Mouse (Mus musculus): ENCODE measurements around the gene Ntrk3. TPM values are rescaled to one million over a fixed set of nuclear protein-coding genes. Genes with fewer than 3 reads are reported as not detected.

The Ntrk3 gene
- polyA plus RNA-seq, 1 experiment from 2014 or later, result not detected

- H3K27ac ChIP-seq, result no peak overlapping the region
- H3K36me3 ChIP-seq (ENCODE audit: inconsistent target), result no peaks in the 10 kb centered on the region
- WGBS (ENCODE audit: missing documents), result 82% methylated on average over 5 of the region's 5 CpGs
- H3K79me2 ChIP-seq (ENCODE audit: inconsistent target), result no peaks in the 10 kb centered on the region
- no peak overlapping the region for H3K4me3 ChIP-seq (ENCODE audit: inconsistent target)
These were observed 218.9 kb downstream of the Ntrk3 start for GRCm38 (mm10) chr7:78518760-78519363.

- no peak overlapping the region for H3K4me3 ChIP-seq (ENCODE audit: inconsistent target)
- no peak overlapping the region for H3K27ac ChIP-seq
- WGBS (ENCODE audit: missing documents), result 64% methylated on average over 7 of the region's 7 CpGs
- no peaks in the 10 kb centered on the region for H3K36me3 ChIP-seq (ENCODE audit: inconsistent target)
- no peaks in the 10 kb centered on the region for H3K79me2 ChIP-seq (ENCODE audit: inconsistent target)
These were observed 222.7 kb downstream of the Ntrk3 start for GRCm38 (mm10) chr7:78515042-78515609.

GRCm38 (mm10) chr7:78507032-78507611 lies 230.7 kb downstream of the Ntrk3 start:
- no peak overlapping the region for H3K4me3 ChIP-seq (ENCODE audit: inconsistent target)
- H3K27ac ChIP-seq, result no peak overlapping the region
- 69% methylated on average over 2 of the region's 2 CpGs for WGBS (ENCODE audit: missing documents)
- no peaks in the 10 kb centered on the region for H3K79me2 ChIP-seq (ENCODE audit: inconsistent target)
- no peaks in the 10 kb centered on the region for H3K36me3 ChIP-seq (ENCODE audit: inconsistent target)

GRCm38 (mm10) chr7:78500863-78501262 lies 236.9 kb downstream of the Ntrk3 start:
- no peaks in the 10 kb centered on the region for H3K36me3 ChIP-seq (ENCODE audit: inconsistent target)
- no peak overlapping the region for H3K4me3 ChIP-seq (ENCODE audit: inconsistent target)
- no peaks in the 10 kb centered on the region for H3K79me2 ChIP-seq (ENCODE audit: inconsistent target)
- WGBS (ENCODE audit: missing documents), result 78% methylated on average over 5 of the region's 5 CpGs
- no peak overlapping the region for H3K27ac ChIP-seq

- Histone ChIP-seq H3K4me3 (ENCODE audit: inconsistent target) (no peak overlapping the region), H3K79me2 (ENCODE audit: inconsistent target) (no peaks in the 10 kb centered on the region), H3K27ac (no peak overlapping the region), H3K36me3 (ENCODE audit: inconsistent target) (no peaks in the 10 kb centered on the region)
- WGBS (ENCODE audit: missing documents), result 90% methylated on average over 1 of the region's 1 CpGs
These were observed 237.8 kb downstream of the Ntrk3 start for GRCm38 (mm10) chr7:78499970-78500369.

- no peaks in the 10 kb centered on the region for H3K79me2 ChIP-seq (ENCODE audit: inconsistent target)
- 80% methylated on average over 4 of the region's 4 CpGs for WGBS (ENCODE audit: missing documents)
- H3K4me3 ChIP-seq (ENCODE audit: inconsistent target), result no peak overlapping the region
These were observed 239.5 kb downstream of the Ntrk3 start for GRCm38 (mm10) chr7:78498356-78498755.

GRCm38 (mm10) chr7:78497819-78498218 lies 240.0 kb downstream of the Ntrk3 start:
- WGBS (ENCODE audit: missing documents), result 56% methylated on average over 7 of the region's 7 CpGs
- Histone ChIP-seq H3K79me2 (ENCODE audit: inconsistent target) (no peaks in the 10 kb centered on the region), H3K27ac (no peak overlapping the region), H3K4me3 (ENCODE audit: inconsistent target) (no peak overlapping the region), H3K36me3 (ENCODE audit: inconsistent target) (no peaks in the 10 kb centered on the region)

More at GRCm38 (mm10) chr7:78498356-78498755, 239.5 kb downstream of the Ntrk3 start:
- Histone ChIP-seq H3K36me3 (ENCODE audit: inconsistent target) (no peaks in the 10 kb centered on the region), H3K27ac (no peak overlapping the region)

GRCm38 (mm10) chr7:78493591-78493990 lies 244.2 kb downstream of the Ntrk3 start:
- WGBS (ENCODE audit: missing documents), result 91% methylated on average over 7 of the region's 7 CpGs

GRCm38 (mm10) chr7:78491176-78491575 lies 246.6 kb downstream of the Ntrk3 start:
- WGBS (ENCODE audit: missing documents), result 68% methylated on average over 7 of the region's 7 CpGs
- no peaks in the 10 kb centered on the region for H3K36me3 ChIP-seq (ENCODE audit: inconsistent target)

More at GRCm38 (mm10) chr7:78493591-78493990, 244.2 kb downstream of the Ntrk3 start:
- H3K36me3 ChIP-seq (ENCODE audit: inconsistent target), result no peaks in the 10 kb centered on the region
- H3K4me3 ChIP-seq (ENCODE audit: inconsistent target), result no peak overlapping the region
- H3K79me2 ChIP-seq (ENCODE audit: inconsistent target), result no peaks in the 10 kb centered on the region
- H3K27ac ChIP-seq, result no peak overlapping the region

GRCm38 (mm10) chr7:78484290-78484689 lies 253.5 kb downstream of the Ntrk3 start:
- 84% methylated on average over 2 of the region's 2 CpGs for WGBS (ENCODE audit: missing documents)
- Histone ChIP-seq H3K79me2 (ENCODE audit: inconsistent target) (no peaks in the 10 kb centered on the region), H3K36me3 (ENCODE audit: inconsistent target) (no peaks in the 10 kb centered on the region), H3K4me3 (ENCODE audit: inconsistent target) (no peak overlapping the region), H3K27ac (no peak overlapping the region)

More at GRCm38 (mm10) chr7:78491176-78491575, 246.6 kb downstream of the Ntrk3 start:
- no peak overlapping the region for H3K4me3 ChIP-seq (ENCODE audit: inconsistent target)
- no peaks in the 10 kb centered on the region for H3K79me2 ChIP-seq (ENCODE audit: inconsistent target)
- no peak overlapping the region for H3K27ac ChIP-seq

GRCm38 (mm10) chr7:78483729-78484128 lies 254.1 kb downstream of the Ntrk3 start:
- WGBS (ENCODE audit: missing documents), result 92% methylated on average over 3 of the region's 3 CpGs
- Histone ChIP-seq H3K79me2 (ENCODE audit: inconsistent target) (no peaks in the 10 kb centered on the region), H3K27ac (no peak overlapping the region)

GRCm38 (mm10) chr7:78483061-78483460 lies 254.8 kb downstream of the Ntrk3 start:
- 96% methylated on average over 2 of the region's 2 CpGs for WGBS (ENCODE audit: missing documents)
- Histone ChIP-seq H3K4me3 (ENCODE audit: inconsistent target) (no peak overlapping the region), H3K27ac (no peak overlapping the region), H3K79me2 (ENCODE audit: inconsistent target) (no peaks in the 10 kb centered on the region), H3K36me3 (ENCODE audit: inconsistent target) (no peaks in the 10 kb centered on the region)

More at GRCm38 (mm10) chr7:78483729-78484128, 254.1 kb downstream of the Ntrk3 start:
- Histone ChIP-seq H3K36me3 (ENCODE audit: inconsistent target) (no peaks in the 10 kb centered on the region), H3K4me3 (ENCODE audit: inconsistent target) (no peak overlapping the region)

GRCm38 (mm10) chr7:78478881-78479280 lies 258.9 kb downstream of the Ntrk3 start:
- no peak overlapping the region for H3K27ac ChIP-seq
- no peak overlapping the region for H3K4me3 ChIP-seq (ENCODE audit: inconsistent target)
- H3K36me3 ChIP-seq (ENCODE audit: inconsistent target), result no peaks in the 10 kb centered on the region
- no peaks in the 10 kb centered on the region for H3K79me2 ChIP-seq (ENCODE audit: inconsistent target)
- 86% methylated on average over 2 of the region's 2 CpGs for whole genome bisulfite sequencing (ENCODE audit: missing documents)

GRCm38 (mm10) chr7:78471755-78472154 lies 266.1 kb downstream of the Ntrk3 start:
- WGBS (ENCODE audit: missing documents), result 82% methylated on average over 4 of the region's 4 CpGs
- Histone ChIP-seq H3K79me2 (ENCODE audit: inconsistent target) (no peaks in the 10 kb centered on the region), H3K4me3 (ENCODE audit: inconsistent target) (no peak overlapping the region), H3K36me3 (ENCODE audit: inconsistent target) (no peaks in the 10 kb centered on the region), H3K27ac (no peak overlapping the region)

- Histone ChIP-seq H3K27ac (no peak overlapping the region), H3K36me3 (ENCODE audit: inconsistent target) (no peaks in the 10 kb centered on the region), H3K4me3 (ENCODE audit: inconsistent target) (no peak overlapping the region), H3K79me2 (ENCODE audit: inconsistent target) (no peaks in the 10 kb centered on the region)
- WGBS (ENCODE audit: missing documents), result 46% methylated on average over 1 of the region's 1 CpGs
These were observed 266.5 kb downstream of the Ntrk3 start for GRCm38 (mm10) chr7:78471270-78471669.

Data from macrophage (primary cell).